Mouse (Mus musculus): ENCODE results near the gene Serpine1. TPM values are rescaled to one million over a fixed set of nuclear protein-coding genes. Genes with fewer than 3 reads are reported as not detected.

Gene Serpine1
- total and polyA plus RNA-seq, 2 experiments from 2014 or later = 0.30 to 3.7 TPM

- WGBS = 89% methylated on average over 13 of the region's 13 CpGs
- H3K9me3 ChIP-seq (ENCODE audit: low read length) = no peaks in the 10 kb centered on the region
- H3K9ac ChIP-seq (replicated peaks; ENCODE audit: low read length, poor library complexity, severe bottlenecking) = no peak overlapping the region
- no peak overlapping the region for H3K27ac ChIP-seq (ENCODE audit: low read depth, low read length)
- H3K4me3 ChIP-seq (ENCODE audit: low read depth, low read length) = no peak overlapping the region
- no peak for TF ChIP-seq CTCF (IDR thresholded peaks at IDR 0.05)
- no peaks in the 10 kb centered on the region for H3K27me3 ChIP-seq (ENCODE audit: insufficient read depth, low read length)
- no peak for DNase-seq (ENCODE audit: low spot score)
- ATAC-seq (ENCODE audit: low FRiP score) = no peak
- H3K36me3 ChIP-seq (ENCODE audit: insufficient read depth, low read length) = peaks cover 49% of the 10 kb centered on the region
- no peak overlapping the region for H3K4me2 ChIP-seq (ENCODE audit: low read depth, low read length, poor library complexity, severe bottlenecking)
- H3K4me1 ChIP-seq (ENCODE audit: insufficient read depth, low read length) = peaks cover 4% of the 10 kb centered on the region; the same call in 1 of the 2 replicates
Observed at GRCm38 (mm10) chr5:137036211-137036610, 35.9 kb downstream of the Serpine1 start.

- Histone ChIP-seq H3K4me2 (ENCODE audit: low read depth, low read length, poor library complexity, severe bottlenecking) (peak overlapping the region; percentile 95), H3K27ac (ENCODE audit: low read depth, low read length) (peak overlapping the region; percentile 57; the same call in 1 of the 2 replicates), H3K9me3 (ENCODE audit: low read length) (no peaks in the 10 kb centered on the region), H3K4me1 (ENCODE audit: insufficient read depth, low read length) (peaks cover 4% of the 10 kb centered on the region; the same call in 1 of the 2 replicates), H3K27me3 (ENCODE audit: insufficient read depth, low read length) (peaks cover 9% of the 10 kb centered on the region), H3K36me3 (ENCODE audit: insufficient read depth, low read length) (peaks cover 25% of the 10 kb centered on the region), H3K9ac (replicated peaks; ENCODE audit: low read length, poor library complexity, severe bottlenecking) (peak overlapping the region; percentile 74), H3K4me3 (ENCODE audit: low read depth, low read length) (peak overlapping the region; percentile 58)
- DNase-seq (ENCODE audit: low spot score) = peak; percentile 81
- peak; percentile 45 for ATAC-seq (ENCODE audit: low FRiP score)
- under 1% methylated on average over 37 of the region's 49 CpGs for WGBS
- peak; percentile 25 for TF ChIP-seq CTCF (IDR thresholded peaks at IDR 0.05)
Observed at GRCm38 (mm10) chr5:137032641-137033074, 39.4 kb downstream of the Serpine1 start.

GRCm38 (mm10) chr5:137032033-137032421, 40.0 kb downstream of the Serpine1 start:
- Histone ChIP-seq H3K4me3 (ENCODE audit: low read depth, low read length) (peak overlapping the region; percentile 58), H3K27ac (ENCODE audit: low read depth, low read length) (peak overlapping the region; percentile 57; the same call in 1 of the 2 replicates), H3K36me3 (ENCODE audit: insufficient read depth, low read length) (peaks cover 19% of the 10 kb centered on the region), H3K9ac (replicated peaks; ENCODE audit: low read length, poor library complexity, severe bottlenecking) (peak overlapping the region; percentile 74), H3K4me1 (ENCODE audit: insufficient read depth, low read length) (peaks cover 4% of the 10 kb centered on the region; the same call in 1 of the 2 replicates), H3K9me3 (ENCODE audit: low read length) (no peaks in the 10 kb centered on the region), H3K27me3 (ENCODE audit: insufficient read depth, low read length) (peaks cover 12% of the 10 kb centered on the region), H3K4me2 (ENCODE audit: low read depth, low read length, poor library complexity, severe bottlenecking) (peak overlapping the region; percentile 95)
- ATAC-seq (ENCODE audit: low FRiP score) = no peak
- peak; percentile 55 for TF ChIP-seq CTCF (IDR thresholded peaks at IDR 0.05)
- peak; percentile 45 for DNase-seq (ENCODE audit: low spot score)
- WGBS = 0% methylated on average over 26 of the region's 33 CpGs

GRCm38 (mm10) chr5:137031076-137032032, 40.7 kb downstream of the Serpine1 start:
- Histone ChIP-seq H3K9ac (replicated peaks; ENCODE audit: low read length, poor library complexity, severe bottlenecking) (peak overlapping the region; percentile 74), H3K4me2 (ENCODE audit: low read depth, low read length, poor library complexity, severe bottlenecking) (peak overlapping the region; percentile 95), H3K9me3 (ENCODE audit: low read length) (no peaks in the 10 kb centered on the region), H3K4me1 (ENCODE audit: insufficient read depth, low read length) (peaks cover 4% of the 10 kb centered on the region; the same call in 1 of the 2 replicates), H3K36me3 (ENCODE audit: insufficient read depth, low read length) (peaks cover 12% of the 10 kb centered on the region), H3K4me3 (ENCODE audit: low read depth, low read length) (peak overlapping the region; percentile 58), H3K27me3 (ENCODE audit: insufficient read depth, low read length) (peaks cover 18% of the 10 kb centered on the region), H3K27ac (ENCODE audit: low read depth, low read length) (peak overlapping the region; percentile 62; the same call in 1 of the 2 replicates)
- no peak for TF ChIP-seq CTCF (IDR thresholded peaks at IDR 0.05)
- ATAC-seq (ENCODE audit: low FRiP score) (no peak), DNase-seq (ENCODE audit: low spot score) (no peak)
- WGBS = 1% methylated on average over 77 of the region's 78 CpGs

GRCm38 (mm10) chr5:137030416-137030810, 41.7 kb downstream of the Serpine1 start:
- no peak for TF ChIP-seq CTCF (IDR thresholded peaks at IDR 0.05)
- WGBS = 7% methylated on average over 22 of the region's 22 CpGs
- no peak for DNase-seq (ENCODE audit: low spot score)
- H3K27me3 ChIP-seq (ENCODE audit: insufficient read depth, low read length) = peaks cover 27% of the 10 kb centered on the region
- peak overlapping the region; percentile 58 for H3K4me3 ChIP-seq (ENCODE audit: low read depth, low read length)
- H3K27ac ChIP-seq (ENCODE audit: low read depth, low read length) = peak overlapping the region; percentile 90; the same call in 1 of the 2 replicates
- no peak for ATAC-seq (ENCODE audit: low FRiP score)
- H3K4me2 ChIP-seq (ENCODE audit: low read depth, low read length, poor library complexity, severe bottlenecking) = peak overlapping the region; percentile 95
- peak overlapping the region; percentile 74 for H3K9ac ChIP-seq (replicated peaks; ENCODE audit: low read length, poor library complexity, severe bottlenecking)
- peaks cover 4% of the 10 kb centered on the region; the same call in 1 of the 2 replicates for H3K4me1 ChIP-seq (ENCODE audit: insufficient read depth, low read length)
- H3K36me3 ChIP-seq (ENCODE audit: insufficient read depth, low read length) = peaks cover 5% of the 10 kb centered on the region; the same call in 1 of the 2 replicates
- no peaks in the 10 kb centered on the region for H3K9me3 ChIP-seq (ENCODE audit: low read length)
